Mouse (Mus musculus): ENCODE measurements around the gene Defb26.

The Defb26 gene

GRCm38 (mm10) chr2:152511592-152511991, at the start of gene Defb26:
Gene Defb26 (minus strand): TSS chr2:152511692.
- DNase-seq = no peak

- no peak for DNase-seq
Observed at GRCm38 (mm10) chr2:152556655-152557054, 45.2 kb upstream of the Defb26 start.

DNA sequence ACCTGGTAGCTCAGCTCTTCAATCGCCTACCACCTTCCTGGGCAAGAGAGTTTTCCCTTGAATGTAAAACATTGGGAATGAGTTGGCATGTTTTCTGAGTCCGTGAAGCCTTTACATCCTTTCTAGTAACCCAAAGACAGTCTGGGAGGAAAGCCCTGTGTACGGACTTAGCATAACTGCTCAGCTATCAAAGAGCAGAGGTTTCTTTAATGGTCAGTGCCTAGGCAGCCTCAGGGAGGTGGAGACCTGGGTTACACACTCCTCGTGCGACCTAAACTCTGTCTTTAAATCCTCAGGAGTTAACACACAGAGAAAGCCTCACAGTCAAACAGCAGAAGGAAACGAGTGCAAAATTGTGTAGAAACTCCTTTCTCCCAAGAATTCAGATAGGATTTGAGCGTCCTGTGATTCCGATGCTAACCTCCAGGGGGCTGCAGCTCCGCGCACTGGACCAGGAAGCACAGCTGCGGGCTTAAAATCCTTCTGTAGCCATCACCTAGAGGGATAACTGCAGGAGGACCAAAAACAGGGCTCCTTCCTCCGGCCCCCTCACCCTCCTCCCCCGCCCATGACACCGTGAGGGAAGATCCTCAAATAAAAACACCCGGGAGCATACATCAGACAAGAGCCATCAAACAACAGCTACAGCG, 42.4 kb upstream of the Defb26 start:
- peak; percentile 75 to 81 for DNase-seq

DNA sequence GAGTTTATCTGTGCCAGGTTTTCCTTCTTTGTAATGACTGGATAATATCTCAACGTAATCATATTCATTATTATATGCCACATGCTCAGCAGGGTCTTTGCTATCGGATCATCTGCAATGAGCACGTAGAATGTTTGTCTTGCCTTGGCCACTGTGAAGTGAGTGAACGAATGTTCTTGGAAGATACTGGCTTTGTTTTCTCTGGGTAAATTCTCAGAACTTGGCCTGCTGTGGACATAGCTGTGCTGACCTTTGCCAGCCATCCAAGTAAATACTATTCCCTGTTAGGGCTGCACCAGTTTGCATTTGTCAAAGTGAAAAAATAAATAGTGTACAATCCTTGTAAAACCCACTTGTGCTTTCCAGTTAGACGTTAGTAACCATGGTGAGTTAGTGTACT, 36.6 kb upstream of the Defb26 start:
- no peak for DNase-seq

GRCm38 (mm10) chr2:152544691-152545090, 33.2 kb upstream of the Defb26 start:
- peak; percentile 76 to 77 for DNase-seq

DNA sequence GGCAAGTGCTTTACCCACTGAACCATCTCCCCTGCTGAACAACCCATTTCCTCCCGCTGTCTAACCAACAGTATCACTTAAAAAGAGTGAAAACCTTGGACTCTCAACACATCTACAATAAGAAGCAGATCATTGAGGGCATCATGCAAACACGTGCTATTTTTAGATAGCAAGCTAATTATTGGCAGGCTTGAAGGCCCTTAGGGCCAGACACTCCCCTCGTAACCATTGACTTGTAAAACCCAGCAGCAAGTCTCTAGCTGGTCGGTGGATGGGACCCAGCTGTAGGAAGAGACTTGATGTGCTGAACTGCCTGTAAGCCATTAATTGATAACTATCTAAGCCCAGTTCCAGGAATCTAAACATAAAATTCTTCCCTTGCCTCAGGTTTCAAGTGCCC, 32.0 kb upstream of the Defb26 start:
- DNase-seq = no peak

DNA sequence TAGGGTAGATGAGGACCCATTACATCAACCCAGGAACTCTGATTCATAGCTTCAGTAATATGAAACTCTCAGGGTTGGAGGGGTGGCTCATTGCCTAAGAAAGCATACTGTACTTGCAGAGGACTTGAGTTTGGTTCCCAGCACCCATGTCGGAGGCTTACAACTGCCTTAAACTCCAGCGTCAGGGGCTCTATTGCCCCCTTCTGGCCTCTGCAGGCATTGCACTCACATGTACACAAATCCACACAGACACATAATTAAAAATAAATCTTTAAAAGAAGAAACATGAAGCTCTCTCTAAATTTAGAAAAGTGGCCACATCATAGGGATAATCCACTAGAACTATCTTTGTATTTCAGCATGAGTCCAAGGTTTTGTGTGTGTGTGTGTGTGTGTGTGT, 31.4 kb upstream of the Defb26 start:
- DNase-seq = no peak

- DNase-seq = no peak
Observed at GRCm38 (mm10) chr2:152541979-152542378, 30.5 kb upstream of the Defb26 start.

DNA sequence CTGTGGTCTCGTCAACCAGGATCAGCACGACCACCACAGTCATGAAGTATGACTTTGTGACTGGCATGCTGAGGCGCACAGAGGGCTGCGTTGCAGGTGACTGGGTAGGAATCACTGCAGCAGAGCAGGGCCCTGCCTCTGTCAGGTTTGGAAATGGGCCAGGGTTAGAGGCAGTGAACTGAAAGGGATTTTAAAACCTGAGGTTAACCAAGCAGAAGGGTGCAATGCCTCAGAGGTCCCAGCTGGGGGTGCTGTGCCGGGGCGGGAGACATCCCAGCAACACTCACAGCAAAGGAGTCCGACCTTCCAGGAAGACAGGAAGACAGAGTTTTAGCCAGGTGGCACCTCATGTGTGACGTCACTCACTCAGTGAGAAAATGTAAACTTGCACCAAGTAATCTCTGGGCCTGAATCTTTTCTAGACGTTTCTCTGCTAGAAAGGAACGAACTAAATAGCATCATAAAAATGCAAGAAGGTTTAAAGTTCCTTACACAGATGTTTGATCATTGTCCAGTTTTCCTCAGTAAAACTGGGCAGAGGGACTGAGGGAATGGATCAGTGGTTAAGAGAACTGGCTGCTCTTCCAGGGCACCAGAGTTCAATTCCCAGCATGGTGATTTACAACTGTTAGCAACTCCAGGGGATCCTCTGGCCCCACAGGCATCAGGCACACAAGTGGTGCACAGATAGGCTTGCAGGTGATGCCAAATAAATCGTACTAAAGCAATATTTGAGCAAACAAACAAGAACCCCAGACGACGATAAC, 28.6 kb upstream of the Defb26 start, which contains the start of gene Defb29:
Gene Defb29 (minus strand): TSS at position 155 of the 767 bp plus-strand sequence.
- peak; percentile 16 to 29 for DNase-seq

DNA sequence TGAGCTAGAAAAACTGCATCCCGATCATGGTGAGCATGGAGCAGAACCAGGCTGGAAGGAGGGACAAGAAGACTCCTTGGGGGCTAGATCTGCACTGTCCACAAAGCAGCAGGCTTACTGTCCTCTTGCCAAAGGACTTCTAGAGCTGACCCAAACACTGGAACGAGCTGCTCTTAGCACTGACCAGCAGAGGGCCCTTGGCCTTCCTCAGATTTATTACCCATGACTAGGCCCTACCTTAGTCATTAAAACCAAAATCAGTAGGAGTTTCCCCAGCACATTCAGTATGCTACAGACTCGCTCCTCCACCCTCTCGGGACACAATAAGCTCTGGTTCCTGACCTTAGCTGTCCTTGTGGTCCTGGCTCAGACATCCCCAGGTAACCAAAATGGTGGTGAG, 6.5 kb upstream of the Defb26 start, which contains the start of gene Defb28:
Gene Defb28 (plus strand): TSS at position 275 of the 400 bp plus-strand sequence.
- DNase-seq = no peak

DNA sequence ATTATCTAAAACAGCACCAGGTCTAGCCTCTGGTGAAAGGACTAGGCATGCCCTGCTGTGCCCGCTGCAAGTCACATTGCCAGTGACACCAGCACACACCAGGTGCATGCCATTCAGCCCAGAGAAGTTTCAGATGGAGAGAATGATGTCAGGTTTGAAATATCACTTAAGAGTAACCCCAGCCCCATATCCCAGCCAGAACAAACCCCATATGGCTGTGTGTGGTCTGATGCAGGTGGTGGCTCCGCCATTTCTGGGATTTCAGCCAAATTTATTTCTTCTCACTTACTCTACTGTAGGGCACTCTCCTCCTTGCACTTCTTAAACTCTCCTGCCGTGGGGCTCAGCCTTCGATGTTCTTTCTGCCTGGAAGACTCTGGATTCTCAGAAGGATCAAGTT, 4.6 kb upstream of the Defb26 start:
- DNase-seq = no peak

DNA sequence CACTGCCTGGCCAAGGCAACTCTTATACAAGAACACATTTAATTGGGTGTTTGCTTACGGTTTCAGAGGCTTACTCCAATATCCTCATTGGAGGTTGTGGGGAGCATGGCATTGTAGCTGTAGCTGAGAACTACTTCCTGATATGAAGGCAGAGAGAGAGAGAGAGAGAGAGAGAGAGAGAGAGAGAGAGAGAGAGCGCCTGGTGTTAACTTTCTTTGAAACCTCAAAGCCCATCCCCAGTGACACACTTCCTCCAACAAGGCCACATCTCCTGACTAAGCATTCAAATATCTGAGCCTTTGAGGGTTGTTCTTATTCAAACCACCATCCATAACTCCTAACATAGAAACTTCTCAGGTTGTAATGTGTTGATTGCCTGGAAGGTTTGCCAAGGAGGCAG, 7.5 kb downstream of the Defb26 start:
- no peak for DNase-seq

DNA sequence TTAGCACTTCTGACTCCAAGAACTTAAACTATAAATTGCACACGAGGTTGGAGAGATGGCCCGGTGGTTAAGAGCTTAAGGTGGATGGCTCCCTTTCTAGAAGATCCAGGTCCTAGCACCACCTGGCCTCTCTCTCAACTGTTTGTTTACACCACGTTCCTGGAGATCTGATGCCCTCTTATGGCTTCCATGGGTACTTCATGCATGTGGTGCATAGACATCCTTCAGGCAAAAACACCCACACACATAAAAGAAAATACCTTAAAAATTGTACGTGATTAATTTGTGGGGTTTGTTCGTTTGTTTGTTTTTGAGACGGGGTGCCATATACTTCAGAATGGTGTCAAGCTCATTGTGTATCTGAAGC, 10.6 kb downstream of the Defb26 start:
- no peak for DNase-seq

DNA sequence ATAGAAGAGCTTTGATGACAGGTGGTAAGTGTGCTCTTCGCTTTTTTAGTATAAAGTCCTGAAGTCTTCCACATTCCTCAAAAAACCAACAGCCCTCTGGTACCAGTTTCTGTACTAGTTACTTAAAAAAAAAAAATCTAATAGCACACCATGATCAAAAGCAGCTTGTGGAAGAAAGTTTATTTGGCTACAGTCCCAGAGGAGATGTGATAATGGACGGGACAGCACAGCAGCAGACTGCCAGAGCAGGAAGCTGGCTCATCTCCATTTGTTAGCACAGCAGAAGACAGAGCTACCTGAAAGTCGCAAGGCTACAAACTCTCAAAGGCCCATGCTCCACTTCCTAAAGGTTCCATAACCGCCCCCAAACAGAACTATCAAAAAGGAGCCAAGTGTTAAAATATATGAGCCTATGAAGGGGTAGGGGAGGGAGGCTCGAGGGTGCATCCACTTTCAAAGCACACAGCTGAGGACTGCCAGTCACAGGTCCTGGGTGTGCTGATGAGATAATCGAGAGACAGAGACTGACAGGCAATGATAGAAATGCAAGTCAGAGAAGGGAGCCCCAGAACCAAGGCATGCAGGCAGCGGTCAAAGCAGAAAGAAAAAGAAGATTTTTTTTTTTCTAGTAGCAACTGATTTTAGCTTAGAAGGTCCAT, 11.2 kb downstream of the Defb26 start:
- no peak for DNase-seq

- no peak for DNase-seq
Observed at GRCm38 (mm10) chr2:152498020-152498419, 13.5 kb downstream of the Defb26 start.

GRCm38 (mm10) chr2:152493151-152493550, 18.3 kb downstream of the Defb26 start:
- no peak for DNase-seq

DNA sequence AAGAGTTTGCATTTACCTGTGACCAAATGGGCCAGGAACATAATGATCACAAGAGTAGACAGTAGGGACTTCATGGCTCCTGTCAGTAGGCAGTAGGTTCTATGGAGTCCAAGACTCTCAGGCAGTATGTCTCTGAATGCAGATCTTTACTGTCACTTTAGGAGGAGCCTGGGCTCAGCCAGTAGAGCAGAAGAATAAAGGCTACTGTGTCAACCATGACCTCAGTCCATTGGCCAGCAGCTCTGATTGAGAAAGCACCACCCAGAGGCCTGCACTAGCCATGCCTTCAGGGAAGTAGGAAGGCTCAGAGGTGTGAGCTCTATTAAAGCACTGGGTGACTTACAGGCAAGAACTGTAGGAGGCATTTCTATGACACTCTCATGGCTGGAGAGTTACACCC, 21.5 kb downstream of the Defb26 start, which contains the start of gene Defb22:
Gene Defb22 (minus strand): TSS at position 101 of the 400 bp plus-strand sequence.
- no peak for DNase-seq

GRCm38 (mm10) chr2:152487024-152487423, 24.5 kb downstream of the Defb26 start:
- peak; percentile 13 to 23 for DNase-seq

GRCm38 (mm10) chr2:152481726-152482125, 29.8 kb downstream of the Defb26 start:
- DNase-seq = no peak

DNA sequence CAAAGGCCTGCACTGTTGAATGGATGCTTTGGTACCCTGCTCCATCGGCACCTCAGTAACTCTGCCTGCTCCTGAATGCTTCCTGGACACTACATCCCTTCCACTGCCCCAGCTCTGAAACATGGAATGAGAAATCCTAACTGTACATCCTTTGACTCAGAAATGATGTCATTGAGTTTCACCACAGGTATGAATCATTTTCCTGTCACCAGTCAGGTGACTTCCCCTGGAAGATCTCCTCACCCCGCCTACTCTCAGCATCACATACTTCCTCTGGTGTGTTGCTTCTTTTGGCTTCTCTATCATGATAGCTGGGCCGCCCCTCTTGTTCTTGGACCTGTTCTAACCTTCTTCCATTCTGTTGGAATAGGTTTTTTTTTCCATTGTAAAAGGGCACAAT, 30.6 kb downstream of the Defb26 start:
- DNase-seq = no peak

DNA sequence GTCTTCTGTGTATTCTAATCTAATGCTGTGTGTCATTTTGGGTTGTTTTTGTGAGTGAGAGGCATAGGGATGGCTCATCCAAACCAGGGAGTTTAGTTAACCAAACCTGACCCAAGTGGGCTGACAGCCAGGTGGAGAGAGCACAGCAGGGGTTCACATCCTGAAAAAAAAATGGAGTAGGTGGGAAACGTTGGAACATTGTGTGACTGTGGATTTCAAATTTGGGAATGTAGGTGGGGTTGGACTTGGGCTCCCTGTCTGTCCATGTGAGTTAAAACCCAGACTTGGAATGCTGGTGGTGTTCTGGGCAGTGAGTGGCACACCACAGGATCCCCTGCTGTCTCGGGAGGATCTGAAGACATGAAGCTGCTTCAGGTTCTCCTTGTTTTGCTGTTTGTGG, 34.7 kb downstream of the Defb26 start, which contains the start of gene Defb20:
Gene Defb20 (plus strand): TSS at position 301 of the 400 bp plus-strand sequence.
- DNase-seq = no peak

DNA sequence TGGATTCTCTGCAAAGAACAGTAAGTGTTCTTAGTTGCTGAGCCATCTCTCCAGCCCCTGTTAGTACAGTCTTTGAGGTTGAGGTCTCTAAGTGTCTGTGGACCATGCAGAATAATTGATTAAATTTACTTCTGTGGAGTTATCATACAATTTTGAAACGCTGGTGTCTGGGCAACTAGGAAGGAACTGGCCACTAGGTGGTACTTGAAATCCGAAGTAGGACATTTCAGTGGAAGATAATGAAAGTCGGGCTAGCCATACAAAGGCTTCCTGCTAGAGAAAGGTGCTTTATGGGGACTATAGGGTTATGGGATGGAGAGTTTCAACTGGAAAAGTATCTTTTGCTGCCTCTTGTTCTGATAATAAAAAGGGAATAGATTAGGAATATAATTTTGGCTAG, 39.1 kb downstream of the Defb26 start:
- DNase-seq = no peak

DNA sequence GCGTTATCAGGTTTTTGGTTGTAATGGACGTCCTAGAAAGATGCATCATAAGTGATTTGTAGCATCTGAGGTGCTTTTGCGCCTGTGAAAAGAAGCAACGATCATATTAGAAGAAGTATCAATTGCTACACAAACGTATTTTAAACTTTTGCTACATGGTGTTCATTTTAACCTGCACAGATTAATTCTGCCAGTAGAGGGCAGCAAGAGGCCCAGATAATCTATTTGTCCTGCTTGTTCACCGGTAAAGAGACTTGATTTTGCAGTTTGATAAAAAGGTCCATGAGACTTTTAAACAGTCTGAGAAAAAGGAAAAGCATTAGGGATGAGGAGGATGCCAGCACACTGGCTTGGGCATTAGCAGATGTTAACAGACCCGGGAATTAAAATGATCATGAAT, 40.5 kb downstream of the Defb26 start:
- peak; percentile 62 to 74 for DNase-seq
